Mouse (Mus musculus): Measurements from ENCODE around the gene Anxa10.

Anxa10 gene

GRCm38 (mm10) chr8:62123098-62123497 is at the start of gene Anxa10:
Gene Anxa10 (minus strand): TSS chr8:62123150.
- no peak for DNase-seq (ENCODE audit: low read depth, low spot score)

- peak; percentile 45 for DNase-seq (ENCODE audit: low read depth, low spot score)
Observed at GRCm38 (mm10) chr8:62132662-62133366, 9.9 kb upstream of the Anxa10 start.

- DNase-seq (ENCODE audit: low read depth, low spot score) = no peak
Observed at GRCm38 (mm10) chr8:62097213-62097612, 25.7 kb downstream of the Anxa10 start.

GRCm38 (mm10) chr8:62081804-62082203 is 41.1 kb downstream of the Anxa10 start:
- no peak for DNase-seq (ENCODE audit: low read depth, low spot score)

- DNase-seq (ENCODE audit: low read depth, low spot score) = peak; percentile 79
Observed at GRCm38 (mm10) chr8:62080195-62080802, 42.7 kb downstream of the Anxa10 start.

- no peak for DNase-seq (ENCODE audit: low read depth, low spot score)
Observed at GRCm38 (mm10) chr8:62068305-62068704, 54.6 kb downstream of the Anxa10 start.

GRCm38 (mm10) chr8:62060357-62060756 is 62.6 kb downstream of the Anxa10 start:
- DNase-seq (ENCODE audit: low read depth, low spot score) = peak; percentile 45

- peak; percentile 12 for DNase-seq (ENCODE audit: low read depth, low spot score)
Observed at GRCm38 (mm10) chr8:62046809-62047208, 76.1 kb downstream of the Anxa10 start.

GRCm38 (mm10) chr8:62034351-62034750 is 88.6 kb downstream of the Anxa10 start:
- DNase-seq (ENCODE audit: low read depth, low spot score) = no peak

- DNase-seq (ENCODE audit: low read depth, low spot score) = no peak
Observed at GRCm38 (mm10) chr8:62014582-62014981, 108.4 kb downstream of the Anxa10 start.

- no peak for DNase-seq (ENCODE audit: low read depth, low spot score)
Observed at GRCm38 (mm10) chr8:62014166-62014565, 108.8 kb downstream of the Anxa10 start.
